Mouse (Mus musculus): ENCODE data around the gene Car3.
A peak's percentile ranks its signal among the peaks of the same experiment; 100 is the strongest.

Gene Car3

GRCm38 (mm10) chr3:14876325-14876918, 13.1 kb downstream of the Car3 start:
- no peak for DNase-seq (ENCODE audit: low spot score in 2 of 2)

- DNase-seq (ENCODE audit: low spot score in 2 of 2), result no peak
Observed at GRCm38 (mm10) chr3:14877251-14877909, 14.1 kb downstream of the Car3 start.

- no peak for DNase-seq (ENCODE audit: low spot score in 2 of 2)
Observed at GRCm38 (mm10) chr3:14878749-14879223, 15.5 kb downstream of the Car3 start.

- DNase-seq (ENCODE audit: low spot score in 2 of 2), result no peak
Observed at GRCm38 (mm10) chr3:14879293-14879692, 16.0 kb downstream of the Car3 start.

- DNase-seq (ENCODE audit: low spot score in 2 of 2), result no peak
Observed at GRCm38 (mm10) chr3:14880277-14880676, 17.0 kb downstream of the Car3 start.

GRCm38 (mm10) chr3:14882005-14882404, 18.7 kb downstream of the Car3 start:
- no peak for DNase-seq (ENCODE audit: low spot score in 2 of 2)

GRCm38 (mm10) chr3:14882756-14883155, 19.4 kb downstream of the Car3 start:
- no peak for DNase-seq (ENCODE audit: low spot score in 2 of 2)

- DNase-seq (ENCODE audit: low spot score in 2 of 2), result no peak
Observed at GRCm38 (mm10) chr3:14884826-14885225, 21.5 kb downstream of the Car3 start.

GRCm38 (mm10) chr3:14886102-14887098, 23.1 kb downstream of the Car3 start, which contains the start of gene Car2:
Gene Car2, plus strand, starts transcription at chr3:14886273.
- peak; percentile 60 to 62 for DNase-seq (ENCODE audit: low spot score in 2 of 2)

- no peak for DNase-seq (ENCODE audit: low spot score in 2 of 2)
Observed at GRCm38 (mm10) chr3:14887134-14887666, 23.9 kb downstream of the Car3 start.

- no peak for DNase-seq (ENCODE audit: low spot score in 2 of 2)
Observed at GRCm38 (mm10) chr3:14887686-14888295, 24.5 kb downstream of the Car3 start.

GRCm38 (mm10) chr3:14888549-14888948, 25.2 kb downstream of the Car3 start:
- no peak for DNase-seq (ENCODE audit: low spot score in 2 of 2)

- DNase-seq (ENCODE audit: low spot score in 2 of 2), result no peak
Observed at GRCm38 (mm10) chr3:14889085-14889484, 25.8 kb downstream of the Car3 start.

GRCm38 (mm10) chr3:14889716-14890409, 26.6 kb downstream of the Car3 start:
- no peak for DNase-seq (ENCODE audit: low spot score in 2 of 2)

GRCm38 (mm10) chr3:14892991-14893390, 29.7 kb downstream of the Car3 start:
- no peak for DNase-seq (ENCODE audit: low spot score in 2 of 2)

GRCm38 (mm10) chr3:14893700-14894099, 30.4 kb downstream of the Car3 start:
- DNase-seq (ENCODE audit: low spot score in 2 of 2), result no peak

GRCm38 (mm10) chr3:14895333-14895732, 32.0 kb downstream of the Car3 start:
- no peak for DNase-seq (ENCODE audit: low spot score in 2 of 2)

GRCm38 (mm10) chr3:14897770-14898169, 34.5 kb downstream of the Car3 start:
- no peak for DNase-seq (ENCODE audit: low spot score in 2 of 2)

- no peak for DNase-seq (ENCODE audit: low spot score in 2 of 2)
Observed at GRCm38 (mm10) chr3:14903380-14903779, 40.1 kb downstream of the Car3 start.

GRCm38 (mm10) chr3:14904165-14904564, 40.9 kb downstream of the Car3 start:
- no peak for DNase-seq (ENCODE audit: low spot score in 2 of 2)

- no peak for DNase-seq (ENCODE audit: low spot score in 2 of 2)
Observed at GRCm38 (mm10) chr3:14907271-14907670, 44.0 kb downstream of the Car3 start.

Measured in urinary bladder, postnatal 36 days (tissue).